Mouse (Mus musculus): Measurements from ENCODE around the gene Dppa5a. TPM values are rescaled to one million over a fixed set of nuclear protein-coding genes. Genes with fewer than 3 reads are reported as not detected.
A peak's percentile ranks its signal among the peaks of the same experiment; 100 is the strongest.
"Not testable (repeated sequence)": the region's sequence is repeated elsewhere in the genome, so short reads cannot be mapped to it uniquely, and the experiment has no call there.

Gene Dppa5a
- polyA plus RNA-seq, 1 experiment from 2014 or later, result 0.65 TPM

GRCm38 (mm10) chr9:78359750-78360483, 8.1 kb downstream of the Dppa5a start:
- DNase-seq (ENCODE audit: low spot score), result no peak
- 80% methylated on average over 6 of the region's 6 CpGs for WGBS
- no peaks in the 10 kb centered on the region for H3K4me1 ChIP-seq (replicated peaks; ENCODE audit: control insufficient read depth, insufficient read depth, low read length)
- no peak for ATAC-seq (replicated peaks; ENCODE audit: low FRiP score)
- H3K4me2 ChIP-seq (ENCODE audit: low read depth, low read length, severe bottlenecking), result no peak overlapping the region
- H3K9ac ChIP-seq (ENCODE audit: low read length), result no peak overlapping the region
- no peak overlapping the region for H3K4me3 ChIP-seq (ENCODE audit: low read depth, low read length)
- H3K36me3 ChIP-seq (ENCODE audit: control insufficient read depth, insufficient read depth, low read length), result no peaks in the 10 kb centered on the region
- no peaks in the 10 kb centered on the region for H3K27me3 ChIP-seq (ENCODE audit: control insufficient read depth, insufficient read depth, low read length)
- H3K9me3 ChIP-seq (ENCODE audit: control insufficient read depth, low read length), result no peaks in the 10 kb centered on the region
- no peak overlapping the region for H3K27ac ChIP-seq (ENCODE audit: low read depth, low read length)

GRCm38 (mm10) chr9:78358053-78358452, 9.9 kb downstream of the Dppa5a start:
- H3K9me3 ChIP-seq (ENCODE audit: control insufficient read depth, low read length), result no peaks in the 10 kb centered on the region
- no peak overlapping the region for H3K27ac ChIP-seq (ENCODE audit: low read depth, low read length)
- H3K27me3 ChIP-seq (ENCODE audit: control insufficient read depth, insufficient read depth, low read length), result no peaks in the 10 kb centered on the region
- ATAC-seq (replicated peaks; ENCODE audit: low FRiP score) (peak; percentile 76), DNase-seq (ENCODE audit: low spot score) (peak; percentile 83)
- H3K4me2 ChIP-seq (ENCODE audit: low read depth, low read length, severe bottlenecking), result no peak overlapping the region
- 14% methylated on average over 9 of the region's 9 CpGs for WGBS
- no peak overlapping the region for H3K9ac ChIP-seq (ENCODE audit: low read length)
- H3K36me3 ChIP-seq (ENCODE audit: control insufficient read depth, insufficient read depth, low read length), result no peaks in the 10 kb centered on the region
- H3K4me3 ChIP-seq (ENCODE audit: low read depth, low read length), result no peak overlapping the region
- no peaks in the 10 kb centered on the region for H3K4me1 ChIP-seq (replicated peaks; ENCODE audit: control insufficient read depth, insufficient read depth, low read length)

GRCm38 (mm10) chr9:78355611-78356010, 12.4 kb downstream of the Dppa5a start, which contains the start of gene Gsta2:
TSS of gene Gsta2 (minus strand) at chr9:78355788.
- Histone ChIP-seq H3K4me2 (ENCODE audit: low read depth, low read length, severe bottlenecking) (no peak within 1 kb of the TSS), H3K27me3 (ENCODE audit: control insufficient read depth, insufficient read depth, low read length) (no peaks in the 10 kb centered on the region), H3K4me3 (ENCODE audit: low read depth, low read length) (no peak within 1 kb of the TSS), H3K4me1 (replicated peaks; ENCODE audit: control insufficient read depth, insufficient read depth, low read length) (no peaks in the 10 kb centered on the region), H3K36me3 (ENCODE audit: control insufficient read depth, insufficient read depth, low read length) (no peaks in the 10 kb centered on the region), H3K9me3 (ENCODE audit: control insufficient read depth, low read length) (no peaks in the 10 kb centered on the region), H3K27ac (ENCODE audit: low read depth, low read length) (no peak within 1 kb of the TSS), H3K9ac (ENCODE audit: low read length) (no peak within 1 kb of the TSS)
- DNase-seq (ENCODE audit: low spot score) (no peak), ATAC-seq (replicated peaks; ENCODE audit: low FRiP score) (no peak)
- 87% methylated on average over 8 of the region's 8 CpGs for WGBS

GRCm38 (mm10) chr9:78354665-78355578, 13.1 kb downstream of the Dppa5a start:
- DNase-seq (ENCODE audit: low spot score) (no peak), ATAC-seq (replicated peaks; ENCODE audit: low FRiP score) (no peak)
- H3K4me1 ChIP-seq (replicated peaks; ENCODE audit: control insufficient read depth, insufficient read depth, low read length), result no peaks in the 10 kb centered on the region
- H3K9me3 ChIP-seq (ENCODE audit: control insufficient read depth, low read length), result no peaks in the 10 kb centered on the region
- 82% methylated on average over 11 of the region's 11 CpGs for WGBS
- no peaks in the 10 kb centered on the region for H3K36me3 ChIP-seq (ENCODE audit: control insufficient read depth, insufficient read depth, low read length)
- H3K4me3 ChIP-seq (ENCODE audit: low read depth, low read length), result no peak overlapping the region
- H3K4me2 ChIP-seq (ENCODE audit: low read depth, low read length, severe bottlenecking), result no peak overlapping the region
- no peaks in the 10 kb centered on the region for H3K27me3 ChIP-seq (ENCODE audit: control insufficient read depth, insufficient read depth, low read length)
- no peak overlapping the region for H3K27ac ChIP-seq (ENCODE audit: low read depth, low read length)
- no peak overlapping the region for H3K9ac ChIP-seq (ENCODE audit: low read length)

GRCm38 (mm10) chr9:78351504-78352220, 16.3 kb downstream of the Dppa5a start:
- ATAC-seq (replicated peaks; ENCODE audit: low FRiP score), result no peak

GRCm38 (mm10) chr9:78350007-78350406, 18.0 kb downstream of the Dppa5a start:
- not testable (repeated sequence) for H3K4me3 ChIP-seq (ENCODE audit: low read depth, low read length); H3K9me3 ChIP-seq (ENCODE audit: control insufficient read depth, low read length); ATAC-seq (replicated peaks; ENCODE audit: low FRiP score); DNase-seq (ENCODE audit: low spot score); H3K27me3 ChIP-seq (ENCODE audit: control insufficient read depth, insufficient read depth, low read length); H3K36me3 ChIP-seq (ENCODE audit: control insufficient read depth, insufficient read depth, low read length); H3K4me1 ChIP-seq (replicated peaks; ENCODE audit: control insufficient read depth, insufficient read depth, low read length); H3K9ac ChIP-seq (ENCODE audit: low read length); H3K27ac ChIP-seq (ENCODE audit: low read depth, low read length); H3K4me2 ChIP-seq (ENCODE audit: low read depth, low read length, severe bottlenecking)

More at GRCm38 (mm10) chr9:78351504-78352220, 16.3 kb downstream of the Dppa5a start:
- Histone ChIP-seq H3K27me3 (ENCODE audit: control insufficient read depth, insufficient read depth, low read length) (no peaks in the 10 kb centered on the region), H3K36me3 (ENCODE audit: control insufficient read depth, insufficient read depth, low read length) (no peaks in the 10 kb centered on the region), H3K4me2 (ENCODE audit: low read depth, low read length, severe bottlenecking) (no peak overlapping the region), H3K4me1 (replicated peaks; ENCODE audit: control insufficient read depth, insufficient read depth, low read length) (no peaks in the 10 kb centered on the region), H3K27ac (ENCODE audit: low read depth, low read length) (no peak overlapping the region), H3K9me3 (ENCODE audit: control insufficient read depth, low read length) (no peaks in the 10 kb centered on the region), H3K9ac (ENCODE audit: low read length) (no peak overlapping the region), H3K4me3 (ENCODE audit: low read depth, low read length) (no peak overlapping the region)
- DNase-seq (ENCODE audit: low spot score), result no peak
- 87% methylated on average over 6 of the region's 6 CpGs for WGBS

GRCm38 (mm10) chr9:78349141-78349540, 18.8 kb downstream of the Dppa5a start:
- not testable (repeated sequence) for H3K9me3 ChIP-seq (ENCODE audit: control insufficient read depth, low read length); H3K9ac ChIP-seq (ENCODE audit: low read length); H3K27me3 ChIP-seq (ENCODE audit: control insufficient read depth, insufficient read depth, low read length); H3K4me3 ChIP-seq (ENCODE audit: low read depth, low read length); H3K4me2 ChIP-seq (ENCODE audit: low read depth, low read length, severe bottlenecking); DNase-seq (ENCODE audit: low spot score); ATAC-seq (replicated peaks; ENCODE audit: low FRiP score); H3K4me1 ChIP-seq (replicated peaks; ENCODE audit: control insufficient read depth, insufficient read depth, low read length); H3K36me3 ChIP-seq (ENCODE audit: control insufficient read depth, insufficient read depth, low read length); H3K27ac ChIP-seq (ENCODE audit: low read depth, low read length)
- WGBS, result 83% methylated on average over 3 of the region's 3 CpGs

- not testable (repeated sequence) for H3K36me3 ChIP-seq (ENCODE audit: control insufficient read depth, insufficient read depth, low read length); H3K4me1 ChIP-seq (replicated peaks; ENCODE audit: control insufficient read depth, insufficient read depth, low read length); H3K4me3 ChIP-seq (ENCODE audit: low read depth, low read length); H3K27ac ChIP-seq (ENCODE audit: low read depth, low read length); ATAC-seq (replicated peaks; ENCODE audit: low FRiP score); H3K27me3 ChIP-seq (ENCODE audit: control insufficient read depth, insufficient read depth, low read length); DNase-seq (ENCODE audit: low spot score); H3K4me2 ChIP-seq (ENCODE audit: low read depth, low read length, severe bottlenecking); H3K9me3 ChIP-seq (ENCODE audit: control insufficient read depth, low read length); H3K9ac ChIP-seq (ENCODE audit: low read length)
- 70% methylated on average over 6 of the region's 6 CpGs for WGBS
Observed at GRCm38 (mm10) chr9:78348206-78349004, 19.6 kb downstream of the Dppa5a start.

Data from forebrain, embryonic 11.5 days (tissue).